Mouse (Mus musculus): Measurements from ENCODE around the gene Cry2. TPM values are rescaled to one million over a fixed set of nuclear protein-coding genes. Genes with fewer than 3 reads are reported as not detected.
A peak's percentile ranks its signal among the peaks of the same experiment; 100 is the strongest.

Cry2 gene
- polyA plus RNA-seq, 1 experiment from 2014 or later: 17.8 TPM

GRCm38 (mm10) chr2:92456970-92457530 is 23.2 kb upstream of the Cry2 start:
- H3K27me3 ChIP-seq (ENCODE audit: control insufficient read depth, insufficient read depth, low read length): peaks cover 4% of the 10 kb centered on the region; the same call in 1 of the 2 replicates
- H3K27ac ChIP-seq (replicated peaks in 1 of 2; ENCODE audit: control insufficient read depth in 1 of 2, insufficient read depth in 1 of 2, low read depth in 2 of 2, low read length in 2 of 2): no peak overlapping the region
- peak overlapping the region; percentile 18; the same call in 1 of the 2 replicates for H3K9ac ChIP-seq (ENCODE audit: low read length)
- H3K4me3 ChIP-seq (ENCODE audit: control insufficient read depth in 1 of 2, insufficient read depth in 1 of 2, low read depth in 1 of 2, low read length in 2 of 2): no peak overlapping the region
- H3K9me3 ChIP-seq (ENCODE audit: control insufficient read depth, low read length): no peaks in the 10 kb centered on the region
- WGBS: 62% methylated on average over 8 of the region's 8 CpGs
- H3K4me1 ChIP-seq (ENCODE audit: control insufficient read depth in 2 of 2, insufficient read depth in 2 of 2, low read length in 2 of 2): peaks cover 9 to 29% of the 10 kb centered on the region in 2 experiments
- peak overlapping the region; percentile 14; the same call in 1 of the 2 replicates for H3K4me2 ChIP-seq (ENCODE audit: low read length)
- ATAC-seq (ENCODE audit: insufficient number of reproducible peaks, insufficient read depth, low FRiP score, low read depth): no peak
- peaks cover 25% of the 10 kb centered on the region for H3K36me3 ChIP-seq (ENCODE audit: control insufficient read depth, insufficient read depth, low read length)

- 23% methylated on average over 2 of the region's 3 CpGs for WGBS
- H3K27ac ChIP-seq (replicated peaks in 1 of 2; ENCODE audit: control insufficient read depth in 1 of 2, insufficient read depth in 1 of 2, low read depth in 2 of 2, low read length in 2 of 2): no peak overlapping the region
- H3K4me2 ChIP-seq (ENCODE audit: low read length): no peak overlapping the region
- H3K9me3 ChIP-seq (ENCODE audit: control insufficient read depth, low read length): no peaks in the 10 kb centered on the region
- H3K4me1 ChIP-seq (ENCODE audit: control insufficient read depth in 2 of 2, insufficient read depth in 2 of 2, low read length in 2 of 2): peaks cover 9 to 29% of the 10 kb centered on the region in 2 experiments
- H3K9ac ChIP-seq (ENCODE audit: low read length): no peak overlapping the region; the same call in 1 of the 2 replicates
- H3K36me3 ChIP-seq (ENCODE audit: control insufficient read depth, insufficient read depth, low read length): peaks cover 27% of the 10 kb centered on the region
- H3K4me3 ChIP-seq (ENCODE audit: control insufficient read depth in 1 of 2, insufficient read depth in 1 of 2, low read depth in 1 of 2, low read length in 2 of 2): no peak overlapping the region
- H3K27me3 ChIP-seq (ENCODE audit: control insufficient read depth, insufficient read depth, low read length): peaks cover 3% of the 10 kb centered on the region; the same call in 1 of the 2 replicates
- no peak for ATAC-seq (ENCODE audit: insufficient number of reproducible peaks, insufficient read depth, low FRiP score, low read depth)
These were observed 21.9 kb upstream of the Cry2 start for GRCm38 (mm10) chr2:92455704-92456103.

GRCm38 (mm10) chr2:92454166-92454565 is 20.3 kb upstream of the Cry2 start:
- Histone ChIP-seq H3K4me2 (ENCODE audit: low read length) (no peak overlapping the region), H3K9me3 (ENCODE audit: control insufficient read depth, low read length) (no peaks in the 10 kb centered on the region), H3K27ac (replicated peaks in 1 of 2; ENCODE audit: control insufficient read depth in 1 of 2, insufficient read depth in 1 of 2, low read depth in 2 of 2, low read length in 2 of 2) (no peak overlapping the region), H3K4me1 (ENCODE audit: control insufficient read depth in 2 of 2, insufficient read depth in 2 of 2, low read length in 2 of 2) (peaks cover 9 to 27% of the 10 kb centered on the region in 2 experiments), H3K9ac (ENCODE audit: low read length) (no peak overlapping the region), H3K36me3 (ENCODE audit: control insufficient read depth, insufficient read depth, low read length) (peaks cover 27% of the 10 kb centered on the region), H3K27me3 (ENCODE audit: control insufficient read depth, insufficient read depth, low read length) (no peaks in the 10 kb centered on the region), H3K4me3 (ENCODE audit: control insufficient read depth in 1 of 2, insufficient read depth in 1 of 2, low read depth in 1 of 2, low read length in 2 of 2) (no peak overlapping the region)
- no peak for ATAC-seq (ENCODE audit: insufficient number of reproducible peaks, insufficient read depth, low FRiP score, low read depth)
- WGBS: 87% methylated on average over 11 of the region's 11 CpGs

- ATAC-seq (ENCODE audit: insufficient number of reproducible peaks, insufficient read depth, low FRiP score, low read depth): no peak
- no peaks in the 10 kb centered on the region for H3K9me3 ChIP-seq (ENCODE audit: control insufficient read depth, low read length)
- H3K4me2 ChIP-seq (ENCODE audit: low read length): no peak overlapping the region
- H3K27me3 ChIP-seq (ENCODE audit: control insufficient read depth, insufficient read depth, low read length): no peaks in the 10 kb centered on the region
- H3K36me3 ChIP-seq (ENCODE audit: control insufficient read depth, insufficient read depth, low read length): peaks cover 27% of the 10 kb centered on the region
- H3K27ac ChIP-seq (replicated peaks in 1 of 2; ENCODE audit: control insufficient read depth in 1 of 2, insufficient read depth in 1 of 2, low read depth in 2 of 2, low read length in 2 of 2): no peak overlapping the region
- no peak overlapping the region for H3K4me3 ChIP-seq (ENCODE audit: control insufficient read depth in 1 of 2, insufficient read depth in 1 of 2, low read depth in 1 of 2, low read length in 2 of 2)
- 90% methylated on average over 3 of the region's 3 CpGs for WGBS
- H3K4me1 ChIP-seq (ENCODE audit: control insufficient read depth in 2 of 2, insufficient read depth in 2 of 2, low read length in 2 of 2): peaks cover 2 to 5% of the 10 kb centered on the region in 2 experiments; a peak in 2 of 4 replicates
- H3K9ac ChIP-seq (ENCODE audit: low read length): no peak overlapping the region
These were observed 17.3 kb upstream of the Cry2 start for GRCm38 (mm10) chr2:92451126-92451525.

- Histone ChIP-seq H3K9ac (ENCODE audit: low read length) (no peak overlapping the region), H3K4me3 (ENCODE audit: control insufficient read depth in 1 of 2, insufficient read depth in 1 of 2, low read depth in 1 of 2, low read length in 2 of 2) (no peak overlapping the region), H3K36me3 (ENCODE audit: control insufficient read depth, insufficient read depth, low read length) (peaks cover 4% of the 10 kb centered on the region; the same call in 1 of the 2 replicates), H3K27ac (replicated peaks in 1 of 2; ENCODE audit: control insufficient read depth in 1 of 2, insufficient read depth in 1 of 2, low read depth in 2 of 2, low read length in 2 of 2) (no peak overlapping the region), H3K9me3 (ENCODE audit: control insufficient read depth, low read length) (no peaks in the 10 kb centered on the region), H3K4me1 (ENCODE audit: control insufficient read depth in 2 of 2, insufficient read depth in 2 of 2, low read length in 2 of 2) (peaks cover 3 to 5% of the 10 kb centered on the region in 2 experiments; a peak in 3 of 4 replicates), H3K4me2 (ENCODE audit: low read length) (no peak overlapping the region), H3K27me3 (ENCODE audit: control insufficient read depth, insufficient read depth, low read length) (no peaks in the 10 kb centered on the region)
- WGBS: 66% methylated on average over 7 of the region's 7 CpGs
- no peak for ATAC-seq (ENCODE audit: insufficient number of reproducible peaks, insufficient read depth, low FRiP score, low read depth)
These were observed 13.4 kb upstream of the Cry2 start for GRCm38 (mm10) chr2:92447121-92447740.

- Histone ChIP-seq H3K27ac (replicated peaks in 1 of 2; ENCODE audit: control insufficient read depth in 1 of 2, insufficient read depth in 1 of 2, low read depth in 2 of 2, low read length in 2 of 2) (no peak overlapping the region), H3K4me3 (ENCODE audit: control insufficient read depth in 1 of 2, insufficient read depth in 1 of 2, low read depth in 1 of 2, low read length in 2 of 2) (no peak overlapping the region), H3K36me3 (ENCODE audit: control insufficient read depth, insufficient read depth, low read length) (no peaks in the 10 kb centered on the region), H3K9me3 (ENCODE audit: control insufficient read depth, low read length) (no peaks in the 10 kb centered on the region), H3K9ac (ENCODE audit: low read length) (no peak overlapping the region), H3K4me1 (ENCODE audit: control insufficient read depth in 2 of 2, insufficient read depth in 2 of 2, low read length in 2 of 2) (peaks cover 5 to 11% of the 10 kb centered on the region in 2 experiments; a peak in 3 of 4 replicates), H3K27me3 (ENCODE audit: control insufficient read depth, insufficient read depth, low read length) (no peaks in the 10 kb centered on the region), H3K4me2 (ENCODE audit: low read length) (no peak overlapping the region)
- WGBS: 79% methylated on average over 8 of the region's 8 CpGs
- no peak for ATAC-seq (ENCODE audit: insufficient number of reproducible peaks, insufficient read depth, low FRiP score, low read depth)
These were observed 12.8 kb upstream of the Cry2 start for GRCm38 (mm10) chr2:92446656-92447055.

GRCm38 (mm10) chr2:92445890-92446289 is 12.0 kb upstream of the Cry2 start:
- Histone ChIP-seq H3K4me1 (ENCODE audit: control insufficient read depth in 2 of 2, insufficient read depth in 2 of 2, low read length in 2 of 2) (peaks cover 5 to 11% of the 10 kb centered on the region in 2 experiments; a peak in 3 of 4 replicates), H3K9me3 (ENCODE audit: control insufficient read depth, low read length) (no peaks in the 10 kb centered on the region), H3K27ac (replicated peaks in 1 of 2; ENCODE audit: control insufficient read depth in 1 of 2, insufficient read depth in 1 of 2, low read depth in 2 of 2, low read length in 2 of 2) (no peak overlapping the region), H3K4me3 (ENCODE audit: control insufficient read depth in 1 of 2, insufficient read depth in 1 of 2, low read depth in 1 of 2, low read length in 2 of 2) (no peak overlapping the region), H3K36me3 (ENCODE audit: control insufficient read depth, insufficient read depth, low read length) (no peaks in the 10 kb centered on the region), H3K27me3 (ENCODE audit: control insufficient read depth, insufficient read depth, low read length) (no peaks in the 10 kb centered on the region), H3K4me2 (ENCODE audit: low read length) (no peak overlapping the region), H3K9ac (ENCODE audit: low read length) (no peak overlapping the region)
- 56% methylated on average over 9 of the region's 9 CpGs for WGBS
- ATAC-seq (ENCODE audit: insufficient number of reproducible peaks, insufficient read depth, low FRiP score, low read depth): no peak
